Mouse (Mus musculus): ENCODE measurements at regions not wholly inside any gene's neighbourhood (a gene's known extent, or its start where the extent isn't known, plus 50 kb on each side); places are given as distances from the start of the nearest gene placed in this dataset.

DNA sequence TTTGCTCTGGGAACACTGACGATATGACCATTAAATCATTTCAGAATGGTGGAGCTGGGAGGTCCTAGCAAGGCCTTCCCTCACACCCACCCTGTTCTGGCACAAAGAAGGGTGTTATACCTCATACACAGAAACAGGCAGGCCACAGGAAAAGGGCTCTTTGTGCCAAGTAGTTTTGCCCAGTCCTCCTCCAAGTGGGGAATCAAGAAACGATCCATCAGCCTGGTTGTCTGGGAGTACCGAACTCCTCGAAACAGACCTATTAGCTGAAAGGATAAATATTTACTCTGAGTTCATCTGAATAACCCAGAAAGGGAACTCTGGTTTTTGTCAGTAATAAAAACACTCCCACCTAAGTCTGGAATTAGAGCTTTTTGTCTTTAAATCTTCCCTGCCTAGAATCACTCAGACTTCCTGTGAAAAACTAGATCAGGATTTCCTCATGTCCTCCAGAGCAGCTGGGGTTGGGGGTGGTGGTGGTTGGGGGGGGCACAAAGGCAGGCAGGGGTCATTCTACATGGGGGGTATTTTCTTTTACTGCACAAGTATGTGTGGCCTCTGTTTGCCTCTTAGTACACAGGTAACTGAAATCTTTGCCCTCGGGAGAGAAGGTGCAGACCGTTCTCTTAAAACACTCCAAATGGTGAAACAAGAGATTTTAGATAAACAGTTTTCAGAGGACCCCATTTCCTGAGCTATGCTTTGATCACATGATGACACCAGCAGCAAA is 681.3 kb downstream of the Gsdmc2 start:
- no peak for DNase-seq

GRCm38 (mm10) chr15:63162881-63163549 is 682.0 kb downstream of the Gsdmc2 start:
- no peak for DNase-seq

DNA sequence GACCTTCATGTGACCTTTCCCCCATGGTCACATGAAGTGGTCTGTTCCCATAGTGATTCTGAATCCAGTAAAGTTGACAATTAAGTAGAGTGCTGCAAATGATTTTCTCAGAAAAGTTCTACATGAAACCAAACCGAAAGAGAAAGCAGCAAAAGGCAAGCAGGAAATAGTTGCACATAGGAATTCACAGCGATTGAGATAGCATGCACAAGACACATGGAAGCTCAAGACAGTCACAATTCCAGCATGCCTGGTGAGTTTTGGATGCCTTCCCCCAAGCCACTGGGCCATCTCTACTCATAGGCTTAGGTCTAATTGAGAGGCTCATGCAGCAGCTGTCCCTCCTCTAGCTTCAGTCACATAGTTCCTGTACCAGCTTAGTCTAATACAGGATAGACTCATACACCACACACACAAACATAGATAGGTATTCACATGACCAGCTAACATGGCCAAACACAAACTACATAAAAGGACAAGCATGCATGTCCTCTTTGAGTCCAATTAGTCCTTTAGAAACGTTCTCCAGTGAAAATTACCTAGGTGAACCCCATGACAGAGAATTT is 721.8 kb downstream of the Gsdmc2 start:
- no peak for DNase-seq

DNA sequence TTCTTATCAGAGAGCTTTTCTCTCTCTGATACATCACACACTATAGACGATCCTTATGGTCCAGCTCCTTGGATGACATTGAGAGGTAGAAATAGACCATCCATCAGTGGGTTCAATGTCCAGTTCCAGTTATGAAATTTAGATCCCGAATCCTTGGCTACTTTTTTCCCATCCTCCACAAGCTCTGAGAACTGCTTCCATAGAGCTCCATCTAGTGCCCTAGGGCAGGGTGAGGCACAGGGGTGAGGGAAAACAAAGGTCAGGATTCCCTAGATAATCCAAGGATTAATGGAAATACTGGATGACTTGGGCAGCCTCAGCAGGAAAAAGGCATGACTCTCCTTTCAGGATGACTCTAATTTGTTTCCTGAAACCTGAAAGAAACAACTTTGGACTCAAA is 732.1 kb downstream of the Gsdmc2 start:
- no peak for DNase-seq

DNA sequence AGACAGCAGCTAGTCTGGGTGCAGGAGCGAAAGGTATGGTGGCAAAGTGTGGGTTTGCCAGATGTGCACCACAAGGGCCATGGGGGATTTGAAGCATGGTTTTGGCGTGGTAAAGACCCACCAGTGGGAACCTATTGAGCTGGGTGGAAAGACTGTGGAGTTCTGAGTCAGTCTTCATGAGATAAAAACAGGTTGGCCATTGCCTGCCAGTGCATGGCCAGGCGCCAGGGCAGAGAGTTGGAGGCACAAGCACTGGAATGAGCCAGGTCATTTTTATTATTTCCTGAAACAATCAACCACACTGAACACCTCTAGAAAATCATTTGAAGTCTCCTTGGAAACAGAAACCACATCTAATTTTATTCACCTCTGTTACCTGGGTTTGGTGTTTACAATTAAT is 744.9 kb downstream of the Gsdmc2 start:
- DNase-seq: no peak

- peak; percentile 16 for DNase-seq
Observed at GRCm38 (mm10) chr15:63081972-63082371, 763.0 kb downstream of the Gsdmc2 start.

GRCm38 (mm10) chr15:63079825-63080224 is 765.2 kb downstream of the Gsdmc2 start:
- no peak for DNase-seq

DNA sequence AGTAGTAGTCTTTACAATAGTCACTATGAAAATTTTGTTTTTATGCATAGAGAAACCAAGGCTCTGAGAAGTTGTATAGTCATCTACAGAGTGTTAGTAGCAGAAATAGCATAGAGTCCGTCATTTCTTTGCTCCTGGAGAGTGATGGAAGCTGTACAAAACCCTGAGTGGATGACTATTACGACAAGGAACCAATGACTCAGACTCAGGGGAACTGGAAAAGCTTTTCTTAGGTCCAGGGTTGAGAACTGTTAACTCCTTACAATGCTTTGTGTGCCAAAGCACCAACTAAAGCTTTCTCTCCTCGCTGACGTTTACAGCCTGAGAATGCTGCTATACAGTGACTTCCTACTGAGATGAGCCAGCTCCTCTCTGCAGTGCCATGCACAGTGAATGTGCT is 773.1 kb downstream of the Gsdmc2 start:
- DNase-seq: no peak

- no peak for DNase-seq
Observed at GRCm38 (mm10) chr15:63067126-63067525, 777.9 kb downstream of the Gsdmc2 start.

DNA sequence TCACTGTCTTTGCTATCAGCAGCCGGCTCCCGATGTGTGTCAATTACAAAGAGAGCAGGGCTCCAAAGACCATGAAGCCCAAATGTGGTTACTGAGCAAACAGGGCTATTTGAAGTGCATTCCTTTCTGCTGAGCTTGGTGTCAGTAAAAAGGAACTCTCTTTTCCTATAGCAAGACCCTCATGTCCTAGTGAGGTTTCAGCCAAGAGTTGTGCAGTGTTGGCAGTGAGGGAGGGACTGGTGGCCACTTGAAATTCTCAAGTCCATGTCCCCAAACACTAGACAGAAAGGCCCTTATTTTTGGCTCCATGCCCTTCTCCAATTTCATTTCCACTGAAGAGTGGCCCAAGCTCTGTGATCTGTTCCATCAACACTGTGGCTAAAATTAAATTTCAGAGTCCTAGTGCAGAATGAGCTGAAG is 778.9 kb downstream of the Gsdmc2 start:
- DNase-seq: no peak

DNA sequence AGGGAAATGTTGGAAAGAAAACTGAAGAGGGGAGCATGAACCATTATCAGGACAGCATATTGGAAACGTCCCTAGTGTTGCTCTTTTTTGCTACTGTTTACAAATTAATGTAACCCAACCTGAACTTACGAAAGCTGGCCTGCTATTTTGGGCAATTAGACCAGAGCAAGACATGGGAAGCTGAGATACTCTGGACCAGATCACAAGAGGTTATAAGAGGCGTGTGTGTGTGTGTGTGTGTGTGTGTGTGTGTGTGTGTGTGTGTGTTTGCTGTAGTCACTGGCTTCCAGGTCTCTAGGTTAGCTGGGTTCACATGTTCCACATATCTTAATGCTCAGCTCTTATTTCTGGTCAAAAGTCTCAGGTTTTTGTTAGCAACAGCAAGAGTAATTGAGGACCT is 783.1 kb downstream of the Gsdmc2 start:
- no peak for DNase-seq

GRCm38 (mm10) chr15:63060826-63061225 is 784.2 kb downstream of the Gsdmc2 start:
- DNase-seq: no peak

DNA sequence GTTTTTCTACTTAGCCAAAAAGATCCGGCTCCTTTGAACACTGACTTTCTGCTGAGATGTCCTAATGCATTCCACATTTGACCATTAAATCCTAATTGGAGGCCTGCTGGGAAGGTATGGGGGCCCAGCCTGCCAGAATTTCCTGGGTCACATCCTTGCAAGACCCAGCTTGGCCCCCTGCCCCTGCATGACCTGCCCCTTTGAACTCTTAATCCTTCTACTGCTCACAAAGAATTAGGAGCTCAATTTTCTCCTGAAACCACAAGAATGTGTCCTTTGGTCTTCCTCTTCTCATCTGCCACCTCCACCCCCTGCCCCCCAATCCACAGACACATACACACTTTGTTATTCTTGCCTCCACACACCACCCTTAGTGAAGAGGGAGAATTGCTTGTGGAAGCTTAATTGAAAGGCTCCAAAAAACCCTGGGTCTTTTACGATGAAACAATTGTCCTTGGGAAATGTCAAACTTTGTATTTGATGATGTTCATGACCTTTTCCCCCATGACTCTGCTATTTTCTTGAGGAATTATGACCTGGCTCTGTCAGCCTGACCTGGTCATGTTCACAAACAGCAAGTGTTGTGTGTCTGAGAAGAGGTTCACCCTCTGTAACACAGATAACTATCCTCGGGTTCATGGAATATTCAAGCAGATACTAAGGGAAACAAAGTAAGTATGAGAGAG is 792.3 kb downstream of the Gsdmc2 start:
- no peak for DNase-seq

DNA sequence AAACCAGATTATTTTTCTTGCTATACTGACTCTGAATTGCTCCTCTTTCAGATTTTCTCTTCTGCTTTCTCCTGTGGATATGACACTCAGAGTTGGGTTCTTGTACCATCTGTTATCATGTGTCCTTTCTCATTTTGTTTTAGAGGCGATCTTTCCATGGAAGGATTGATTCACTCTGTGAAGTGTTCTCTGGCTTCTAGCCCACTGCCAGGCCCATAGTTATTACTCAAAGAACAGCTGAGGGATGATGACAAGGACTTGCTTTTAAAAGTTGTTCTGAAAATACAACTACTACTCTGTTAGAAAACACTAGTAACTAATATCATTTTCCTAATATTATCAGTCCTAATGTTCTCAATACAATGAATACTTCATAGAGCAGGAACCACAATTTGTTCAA is 794.9 kb downstream of the Gsdmc2 start:
- DNase-seq: no peak

GRCm38 (mm10) chr15:63042367-63042766 is 802.6 kb downstream of the Gsdmc2 start:
- DNase-seq: no peak

- peak; percentile 53 for DNase-seq
Observed at GRCm38 (mm10) chr15:63036241-63036640, 808.7 kb downstream of the Gsdmc2 start.

- DNase-seq: no peak
Observed at GRCm38 (mm10) chr15:63020826-63021225, 824.2 kb downstream of the Gsdmc2 start.

- no peak for DNase-seq
Observed at GRCm38 (mm10) chr15:63017966-63018365, 827.0 kb downstream of the Gsdmc2 start.

DNA sequence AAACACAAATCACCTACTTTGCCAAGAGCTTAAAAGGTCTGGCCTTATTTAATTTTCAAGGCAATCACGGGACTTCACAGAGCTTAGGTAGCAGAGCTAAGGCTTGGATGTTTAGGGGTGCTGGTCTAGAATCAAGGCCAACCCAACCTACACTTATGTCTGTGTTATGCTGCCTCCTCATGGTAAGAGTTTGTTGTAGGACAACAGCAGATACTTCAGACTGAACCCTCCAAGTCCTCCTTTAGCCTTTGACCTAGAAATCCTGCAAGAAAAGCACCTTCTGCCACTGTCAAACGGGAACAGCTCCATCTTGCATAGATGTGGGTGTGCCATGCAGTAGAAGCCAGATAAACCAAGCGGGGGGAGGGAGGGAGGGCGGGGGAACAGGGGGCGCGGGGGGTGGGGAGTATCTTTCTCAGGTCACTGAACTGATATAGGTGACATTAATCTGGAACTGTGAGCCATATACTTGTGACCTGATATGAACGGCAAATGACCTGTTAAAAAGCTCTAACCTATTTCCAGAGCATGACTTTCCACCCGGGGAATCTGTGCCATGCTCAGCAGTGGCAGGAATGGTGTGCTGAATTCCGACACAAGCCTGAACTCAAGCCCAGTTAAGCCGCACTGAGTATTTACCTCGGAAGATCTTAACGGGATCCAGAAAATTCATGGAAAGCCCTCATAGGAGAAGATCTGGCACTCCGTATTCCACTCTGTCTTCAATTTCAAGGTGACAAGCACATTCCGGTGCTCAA is 838.3 kb downstream of the Gsdmc2 start:
- DNase-seq: no peak

DNA sequence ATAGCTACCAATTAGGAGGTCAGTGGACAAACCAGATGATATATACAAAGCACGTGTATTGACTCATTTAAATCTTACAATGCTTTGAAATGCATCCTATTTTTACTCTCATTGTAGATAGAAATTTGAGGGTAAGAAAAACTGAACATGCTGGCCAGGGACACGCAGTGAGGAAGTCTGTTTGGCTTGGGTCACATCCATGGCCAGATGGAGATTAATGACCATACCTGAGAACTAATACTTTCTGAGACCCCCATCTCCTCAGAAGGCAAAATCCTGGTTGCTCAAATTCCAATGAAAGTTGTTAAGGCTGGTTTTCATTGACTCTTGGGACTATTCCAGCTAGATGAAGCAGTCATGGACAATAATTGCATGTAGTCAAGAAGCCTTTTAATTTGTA is 850.3 kb downstream of the Gsdmc2 start:
- no peak for DNase-seq

DNA sequence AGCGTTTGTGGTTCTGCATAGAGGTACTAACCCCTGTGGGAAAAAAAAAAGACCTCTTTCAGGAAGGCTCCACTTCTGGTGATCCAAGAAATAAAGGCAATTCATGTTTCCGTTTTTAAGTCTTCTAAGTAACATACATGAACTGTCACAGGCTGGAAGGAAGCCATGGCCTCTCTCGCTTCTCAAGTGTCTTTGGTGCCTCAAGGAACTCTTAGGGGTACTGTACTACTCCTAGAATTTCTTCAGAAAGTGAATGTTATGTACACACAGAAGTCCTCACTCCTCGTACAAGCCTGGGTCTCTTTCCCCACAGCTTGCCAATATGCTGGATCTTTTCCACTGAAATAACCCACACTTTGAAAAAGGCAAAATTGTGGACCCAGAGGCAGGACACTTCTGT is 858.1 kb downstream of the Gsdmc2 start:
- DNase-seq: no peak

GRCm38 (mm10) chr15:62986147-62986546 is 858.8 kb downstream of the Gsdmc2 start:
- DNase-seq: no peak

DNA sequence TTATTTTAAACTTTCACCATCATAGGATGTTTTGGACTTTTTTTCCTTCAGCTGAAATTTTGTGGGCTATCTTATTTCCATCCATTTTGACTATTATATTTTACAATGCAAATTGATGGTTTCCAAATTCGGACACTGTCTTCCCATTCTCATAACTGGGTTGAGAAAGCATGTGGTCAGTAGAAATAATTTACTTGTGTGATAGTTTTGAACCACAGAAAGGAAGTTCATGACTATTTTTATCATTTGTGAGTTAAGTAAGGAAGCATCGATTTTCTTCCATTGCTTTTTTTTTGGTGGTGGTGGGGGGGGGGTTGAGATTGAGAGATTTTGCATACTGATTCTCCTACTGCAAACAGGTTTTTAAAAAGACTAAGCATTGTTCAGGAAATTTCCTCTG is 874.4 kb downstream of the Gsdmc2 start:
- no peak for DNase-seq

Measured in right cerebral cortex, postnatal 25 days (tissue).